ENCODE assay signal across 14 mouse cellular contexts in the genomic region with DNA sequence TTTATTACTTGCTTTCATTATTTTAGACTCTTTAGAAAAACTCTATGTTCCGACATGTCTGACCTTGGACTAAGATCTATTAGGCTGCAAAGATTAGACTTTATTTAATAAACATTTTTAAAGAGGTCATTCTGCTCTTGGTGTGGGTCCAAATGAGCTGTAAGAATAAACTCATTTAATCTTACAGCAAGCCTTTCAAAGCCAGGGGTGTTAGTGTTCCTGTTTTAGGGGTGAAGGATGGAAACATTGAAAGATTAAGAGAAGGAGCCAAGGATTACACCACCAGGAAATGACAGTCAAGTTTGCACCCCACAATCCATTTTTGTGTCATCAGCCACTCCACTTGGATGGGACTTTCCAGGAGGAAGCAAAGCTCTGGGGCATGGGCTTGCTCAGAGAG.
"Had no signal": no experiment of that assay in that cellular context is flagged by ENCODE, and none has a peak within 500 bp of the region (broad histone marks: within the 10 kb centered on the region; RNA-seq: fewer than 3 reads in every experiment).

No protein-coding gene starts in this region.

- H3K4me2 ChIP-seq: hindbrain, embryonic 15.5 days; kidney, embryonic 15.5 days; limb, embryonic 13.5 days; liver, embryonic 11.5 days; midbrain, embryonic 11.5 days had no signal

- H3K4me3 ChIP-seq: hindbrain, embryonic 15.5 days; kidney, embryonic 15.5 days; layer of hippocampus, adult 2 months; limb, embryonic 10.5 days; limb, embryonic 13.5 days had no signal

- H3K9me3 ChIP-seq: hindbrain, embryonic 15.5 days; kidney, embryonic 15.5 days; limb, embryonic 10.5 days; limb, embryonic 13.5 days had no signal

- H3K27ac ChIP-seq: hindbrain, embryonic 15.5 days; kidney, embryonic 15.5 days; layer of hippocampus, adult 2 months; limb, embryonic 10.5 days; limb, embryonic 13.5 days; liver, embryonic 14.5 days had no signal

- H3K36me3 ChIP-seq: hindbrain, embryonic 15.5 days; kidney, embryonic 15.5 days; limb, embryonic 10.5 days; limb, embryonic 13.5 days had no signal

- ATAC-seq: intestine, postnatal 0 days; liver, postnatal 0 days had no signal

- H3K9ac ChIP-seq: hindbrain, embryonic 15.5 days; kidney, embryonic 15.5 days; limb, embryonic 13.5 days; liver, embryonic 14.5 days; liver, postnatal 0 days had no signal

- DNase-seq: layer of hippocampus, adult 9-11 months; liver, postnatal 0 days; midbrain, embryonic 14.5 days; thymus, adult 18-20 months; thymus, postnatal 36 days had no signal

- H3K27me3 ChIP-seq: kidney, embryonic 15.5 days had no signal
